Mouse (Mus musculus) midbrain, embryonic 15.5 days (tissue): ENCODE results near the gene Cryaa. TPM values are rescaled to one million over a fixed set of nuclear protein-coding genes. Genes with fewer than 3 reads are reported as not detected.

Experiments
- ATAC-seq: fragments of 200-750 bp; cut with Nextera tagmentation; replicated peaks from 2 replicates; pipeline ENCODE4 v1.8.0; 2017; ENCODE audit warnings: moderate TSS enrichment
- H3K27ac ChIP-seq: fragments of 300-500 bp; sonication (generic); 2 replicates; pipeline ENCODE4 v1.5.1; 2015; ENCODE audit warnings: mild to moderate bottlenecking, inconsistent platforms
- H3K27me3 ChIP-seq: fragments of 300-500 bp; sonication (generic); replicated peaks from 2 replicates; pipeline ENCODE4 v1.6.1; 2015; ENCODE audit warnings: inconsistent platforms
- H3K36me3 ChIP-seq: fragments of 300-500 bp; sonication (generic); replicated peaks from 2 replicates; pipeline ENCODE4 v1.6.1; 2015; ENCODE audit warnings: inconsistent platforms
- H3K4me1 ChIP-seq: fragments of 300-500 bp; sonication (generic); 2 replicates; pipeline ENCODE4 v1.6.1; 2015; ENCODE audit warnings: inconsistent platforms
- H3K4me2 ChIP-seq: fragments of 300-500 bp; sonication (generic); 2 replicates; pipeline ENCODE4 v1.6.1; 2015; ENCODE audit warnings: inconsistent platforms, mild to moderate bottlenecking, moderate library complexity
- H3K4me3 ChIP-seq: fragments of 300-500 bp; sonication (generic); 2 replicates; pipeline ENCODE4 v1.5.1; 2015; ENCODE audit warnings: mild to moderate bottlenecking, inconsistent platforms
- H3K9ac ChIP-seq: fragments of 300-500 bp; sonication (generic); 2 replicates; pipeline ENCODE4 v1.6.1; 2015; ENCODE audit warnings: mild to moderate bottlenecking, inconsistent platforms
- H3K9me3 ChIP-seq: fragments of 300-500 bp; sonication (generic); 2 replicates; pipeline ENCODE4 v1.6.1; 2016; ENCODE audit warnings: inconsistent platforms
- WGBS: fragments of 180-500 bp; shearing (Covaris S2); methylation state at CpG from one replicate; pipeline ENCODE4 v1.1.7; 2015; ENCODE audit warnings: mixed read lengths; 5-methylcytosine and 5-hydroxymethylcytosine counted together
- polyA plus RNA-seq: library from polyadenylated mRNA; unstranded; fragments of >200 nt; fragmentation: Nextera tagmentation; extraction: Ambion mirVana; gene quantifications from 2 replicates; pipeline ENCODE4 v1.2.1, GENCODE M21; 2015

The Cryaa gene
- 0.33 and 0.39 TPM in 2 replicates for polyA plus RNA-seq

DNA sequence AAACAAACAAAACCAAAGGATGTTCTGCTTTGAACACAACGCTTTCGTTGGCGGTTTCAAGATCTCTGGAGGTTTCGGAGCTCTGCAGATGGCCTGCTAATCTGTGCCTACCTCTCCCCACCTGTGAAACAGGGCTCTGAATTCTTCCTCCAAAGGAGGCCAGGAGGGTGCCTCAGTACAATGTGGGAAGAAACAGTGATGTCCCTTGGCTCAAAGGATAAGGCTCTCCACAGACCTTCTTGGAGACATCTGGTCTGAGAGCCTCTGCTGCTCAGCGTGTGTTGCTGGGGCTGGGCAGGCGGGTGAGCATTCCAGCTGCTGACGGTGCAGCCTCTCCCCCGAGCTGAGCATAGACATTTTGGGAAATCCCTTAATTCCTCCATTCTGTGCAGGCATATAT lies at the start of gene Cryaa:
Cryaa (plus strand) TSS at position 301 of the 400 bp plus-strand sequence.
- H3K9me3 ChIP-seq, result no peaks in the 10 kb centered on the region
- ATAC-seq, result no peak
- 79% methylated on average over 8 of the region's 8 CpGs for WGBS
- H3K4me2 ChIP-seq, result no peak within 1 kb of the TSS
- H3K27me3 ChIP-seq, result no peaks in the 10 kb centered on the region
- H3K9ac ChIP-seq, result no peak within 1 kb of the TSS
- H3K4me1 ChIP-seq, result no peaks in the 10 kb centered on the region
- H3K4me3 ChIP-seq, result no peak within 1 kb of the TSS
- H3K27ac ChIP-seq, result no peak within 1 kb of the TSS
- no peaks in the 10 kb centered on the region for H3K36me3 ChIP-seq

DNA sequence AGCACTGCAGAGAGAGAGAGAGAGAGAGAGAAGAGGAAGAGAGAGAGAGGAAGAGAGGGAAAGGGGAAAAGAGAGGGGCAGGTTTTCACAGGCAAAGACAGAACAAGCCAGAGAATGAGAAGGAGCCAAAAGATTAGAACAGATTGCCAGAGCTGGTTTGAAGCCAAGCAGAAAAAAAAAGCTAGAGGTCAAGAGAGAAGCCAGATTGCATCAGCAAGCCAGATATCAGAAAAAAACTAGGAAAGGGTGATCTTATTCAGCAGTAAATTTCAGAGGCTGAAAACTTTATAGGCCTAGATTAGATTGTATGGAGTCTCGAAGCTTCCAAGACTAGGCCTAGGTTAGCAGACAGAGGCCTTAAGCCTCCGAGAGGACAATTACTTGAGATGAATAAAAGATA lies 49.6 kb upstream of the Cryaa start:
- Histone ChIP-seq H3K9ac (no peak overlapping the region), H3K27me3 (no peaks in the 10 kb centered on the region), H3K27ac (no peak overlapping the region), H3K36me3 (no peaks in the 10 kb centered on the region), H3K4me2 (no peak overlapping the region), H3K4me1 (no peaks in the 10 kb centered on the region), H3K9me3 (no peaks in the 10 kb centered on the region), H3K4me3 (no peak overlapping the region)
- 91% methylated on average over 2 of the region's 2 CpGs for WGBS
- no peak for ATAC-seq

DNA sequence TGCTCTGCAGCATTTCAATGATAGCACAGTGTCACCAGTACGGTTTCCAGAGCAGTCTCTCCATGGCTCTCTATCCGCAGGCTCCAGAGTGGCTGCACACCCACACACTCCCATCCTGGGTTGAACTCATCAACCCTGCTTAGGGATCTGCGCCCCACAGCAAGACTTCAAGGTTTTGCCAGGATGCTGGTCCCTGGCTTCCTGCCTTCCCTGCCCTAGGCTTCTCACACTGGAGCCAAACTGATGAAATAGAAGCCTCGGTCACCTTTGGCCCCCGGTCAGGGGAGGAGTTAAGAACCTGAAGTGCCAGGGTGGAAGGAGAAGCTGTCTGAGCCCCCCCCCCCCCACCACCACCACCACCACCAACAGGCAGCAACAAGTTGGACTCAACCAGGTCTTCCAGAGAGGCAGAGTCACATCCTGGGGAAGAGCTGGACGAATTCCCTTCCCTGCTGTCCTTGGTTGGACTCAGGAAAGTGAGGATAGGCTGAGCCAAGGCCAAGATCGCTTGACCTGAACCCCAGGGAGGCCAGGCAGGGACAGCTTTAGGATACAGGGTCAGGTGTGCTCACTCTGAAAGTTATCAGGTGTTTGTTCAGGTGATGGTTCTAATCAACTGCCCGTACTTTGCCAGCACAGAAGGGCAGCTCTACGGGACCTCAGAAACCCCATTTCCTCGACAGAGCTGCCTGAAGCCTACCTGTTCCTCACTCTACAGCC lies 46.4 kb upstream of the Cryaa start:
- WGBS, result 84% methylated on average over 10 of the region's 10 CpGs
- Histone ChIP-seq H3K9me3 (no peaks in the 10 kb centered on the region), H3K27ac (no peak overlapping the region), H3K9ac (no peak overlapping the region), H3K4me1 (peaks cover 2% of the 10 kb centered on the region), H3K4me2 (no peak overlapping the region), H3K27me3 (peaks cover 10% of the 10 kb centered on the region; the same call in 1 of the 2 replicates), H3K4me3 (no peak overlapping the region), H3K36me3 (no peaks in the 10 kb centered on the region)
- ATAC-seq, result no peak

GRCm38 (mm10) chr17:31633007-31633406 lies 44.6 kb upstream of the Cryaa start:
- no peaks in the 10 kb centered on the region for H3K9me3 ChIP-seq
- no peak overlapping the region for H3K4me3 ChIP-seq
- 86% methylated on average over 6 of the region's 6 CpGs for WGBS
- H3K36me3 ChIP-seq, result no peaks in the 10 kb centered on the region
- ATAC-seq, result no peak
- no peak overlapping the region for H3K4me2 ChIP-seq
- no peak overlapping the region for H3K9ac ChIP-seq
- peaks cover 22% of the 10 kb centered on the region; the same call in 1 of the 2 replicates for H3K27me3 ChIP-seq
- H3K4me1 ChIP-seq, result peaks cover 15% of the 10 kb centered on the region
- no peak overlapping the region for H3K27ac ChIP-seq

- 71% methylated on average over 5 of the region's 5 CpGs for WGBS
- Histone ChIP-seq H3K27ac (no peak overlapping the region), H3K4me1 (peaks cover 15% of the 10 kb centered on the region)
These were observed 42.7 kb upstream of the Cryaa start for GRCm38 (mm10) chr17:31634896-31635295.

DNA sequence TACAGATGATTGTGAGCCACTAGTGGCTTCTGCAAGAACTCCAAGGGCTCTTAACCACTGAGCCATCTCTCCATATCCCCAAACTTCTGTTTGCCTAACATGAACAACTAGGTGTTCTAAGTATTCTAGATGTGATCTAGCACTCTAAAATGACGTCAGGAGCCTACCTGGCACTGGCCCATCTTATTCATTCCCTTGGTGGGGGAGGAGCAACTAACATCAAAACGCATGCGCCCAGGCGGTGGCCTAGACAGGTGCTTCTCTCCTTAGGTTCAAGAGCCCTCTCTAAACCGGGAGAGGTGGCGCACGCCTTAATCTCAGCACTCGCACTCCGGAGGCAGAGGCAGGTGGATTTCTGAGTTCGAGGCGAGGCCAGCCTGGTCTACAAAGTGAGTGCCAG lies 41.8 kb upstream of the Cryaa start:
- Histone ChIP-seq H3K4me2 (peak overlapping the region; percentile 97; the same call in 1 of the 2 replicates), H3K4me3 (no peak overlapping the region)
- 68% methylated on average over 11 of the region's 11 CpGs for WGBS

More at GRCm38 (mm10) chr17:31634896-31635295, 42.7 kb upstream of the Cryaa start:
- H3K27me3 ChIP-seq, result peaks cover 22% of the 10 kb centered on the region; the same call in 1 of the 2 replicates
- no peak for ATAC-seq
- H3K4me2 ChIP-seq, result no peak overlapping the region
- H3K4me3 ChIP-seq, result no peak overlapping the region
- no peak overlapping the region for H3K9ac ChIP-seq
- H3K36me3 ChIP-seq, result no peaks in the 10 kb centered on the region
- no peaks in the 10 kb centered on the region for H3K9me3 ChIP-seq

DNA sequence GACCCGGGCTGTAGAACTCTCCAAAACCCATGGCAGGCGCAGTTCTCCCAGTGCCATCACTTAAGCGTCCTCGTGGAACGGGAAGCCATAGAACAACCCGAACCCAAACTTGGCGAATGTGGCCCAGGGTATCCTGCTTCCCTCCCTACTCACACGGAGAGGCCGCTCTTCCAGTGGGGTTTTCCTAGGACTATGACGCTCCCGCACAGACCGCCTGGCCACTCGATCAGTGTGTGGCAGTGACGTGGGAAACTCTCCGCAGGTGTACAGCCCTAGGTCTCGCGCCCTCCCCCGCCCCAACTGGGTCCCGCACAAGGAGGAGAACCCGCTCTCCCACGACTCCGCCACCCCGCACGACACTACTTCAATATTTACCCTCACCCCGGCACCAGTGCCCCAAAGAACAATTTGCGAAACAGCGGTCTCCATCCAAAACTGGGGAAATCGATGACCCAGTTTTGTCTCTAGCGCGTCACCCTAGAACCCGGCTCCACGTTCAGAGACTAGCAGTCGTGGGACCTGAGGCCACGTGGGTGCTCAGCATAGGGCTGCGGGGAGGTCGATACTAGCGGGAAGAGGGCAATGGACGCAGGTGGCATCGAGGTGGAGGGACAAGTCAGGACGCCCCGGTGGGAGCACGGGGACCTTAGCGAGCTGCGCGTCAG lies 41.2 kb upstream of the Cryaa start:
- Histone ChIP-seq H3K4me2 (peak overlapping the region; percentile 97), H3K9me3 (no peaks in the 10 kb centered on the region), H3K27ac (no peak overlapping the region), H3K4me1 (peaks cover 15% of the 10 kb centered on the region), H3K27me3 (peaks cover 22% of the 10 kb centered on the region; the same call in 1 of the 2 replicates), H3K4me3 (peak overlapping the region; percentile 49), H3K36me3 (no peaks in the 10 kb centered on the region), H3K9ac (peak overlapping the region; percentile 33)
- WGBS, result 5% methylated on average over 45 of the region's 45 CpGs
- peak; percentile 60 for ATAC-seq

More for the DNA sequence above, 41.8 kb upstream of the Cryaa start:
- Histone ChIP-seq H3K4me1 (peaks cover 15% of the 10 kb centered on the region), H3K9ac (no peak overlapping the region), H3K36me3 (no peaks in the 10 kb centered on the region), H3K27me3 (peaks cover 22% of the 10 kb centered on the region; the same call in 1 of the 2 replicates), H3K9me3 (no peaks in the 10 kb centered on the region), H3K27ac (no peak overlapping the region)
- no peak for ATAC-seq

DNA sequence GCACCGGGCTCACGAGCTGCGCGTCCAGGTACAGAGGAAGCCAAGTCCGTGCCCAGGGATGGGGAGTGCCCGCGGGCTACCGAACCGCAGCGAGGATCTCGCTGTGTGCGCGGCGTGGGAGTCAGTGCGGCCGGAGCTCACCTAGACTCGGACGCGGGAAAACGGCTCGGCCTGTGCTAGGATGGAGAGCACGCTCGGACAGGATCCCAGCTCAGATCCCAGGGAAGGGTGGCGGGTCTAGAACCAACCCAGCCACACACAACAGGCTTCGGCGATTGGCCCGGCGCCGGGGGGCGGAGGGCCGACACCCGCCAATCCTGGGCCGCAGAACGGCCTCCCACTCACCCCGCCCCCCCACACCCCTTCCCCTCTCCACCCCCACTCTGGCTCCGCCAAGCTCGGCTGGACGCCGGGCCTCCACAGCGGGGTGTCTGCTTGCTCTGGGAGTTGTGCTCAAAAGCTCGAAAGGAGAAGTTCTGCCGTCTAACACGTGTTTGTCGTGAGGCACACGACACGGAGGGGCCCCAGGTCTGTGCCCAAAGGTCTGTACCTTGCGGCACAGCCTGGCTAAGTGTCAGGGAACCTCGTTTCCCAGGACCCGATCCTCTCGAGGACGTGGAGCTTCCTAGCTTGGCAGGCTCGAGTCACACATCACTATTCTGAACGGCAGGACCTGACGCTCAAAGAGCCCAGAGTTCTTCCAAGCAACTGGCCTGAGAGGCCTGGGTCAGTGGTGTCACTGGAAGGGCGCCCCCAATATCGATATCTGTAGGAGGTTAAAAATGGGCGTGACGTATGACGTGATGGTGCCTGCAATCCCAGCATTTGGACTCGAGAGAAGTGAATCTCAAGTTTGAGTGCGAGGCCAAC lies 40.4 kb upstream of the Cryaa start, which contains the start of gene Cbs:
Cbs (minus strand) TSS at position 297 of the 870 bp plus-strand sequence.
- Histone ChIP-seq H3K4me3 (peak within 1 kb of the TSS; percentile 49), H3K4me1 (peaks cover 15% of the 10 kb centered on the region), H3K27ac (peak within 1 kb of the TSS; percentile 52), H3K9ac (peak within 1 kb of the TSS; percentile 33), H3K36me3 (no peaks in the 10 kb centered on the region), H3K27me3 (peaks cover 22% of the 10 kb centered on the region; the same call in 1 of the 2 replicates), H3K9me3 (no peaks in the 10 kb centered on the region), H3K4me2 (peak within 1 kb of the TSS; percentile 97)
- WGBS, result 3% methylated on average over 61 of the region's 61 CpGs
- ATAC-seq, result peak; percentile 91

DNA sequence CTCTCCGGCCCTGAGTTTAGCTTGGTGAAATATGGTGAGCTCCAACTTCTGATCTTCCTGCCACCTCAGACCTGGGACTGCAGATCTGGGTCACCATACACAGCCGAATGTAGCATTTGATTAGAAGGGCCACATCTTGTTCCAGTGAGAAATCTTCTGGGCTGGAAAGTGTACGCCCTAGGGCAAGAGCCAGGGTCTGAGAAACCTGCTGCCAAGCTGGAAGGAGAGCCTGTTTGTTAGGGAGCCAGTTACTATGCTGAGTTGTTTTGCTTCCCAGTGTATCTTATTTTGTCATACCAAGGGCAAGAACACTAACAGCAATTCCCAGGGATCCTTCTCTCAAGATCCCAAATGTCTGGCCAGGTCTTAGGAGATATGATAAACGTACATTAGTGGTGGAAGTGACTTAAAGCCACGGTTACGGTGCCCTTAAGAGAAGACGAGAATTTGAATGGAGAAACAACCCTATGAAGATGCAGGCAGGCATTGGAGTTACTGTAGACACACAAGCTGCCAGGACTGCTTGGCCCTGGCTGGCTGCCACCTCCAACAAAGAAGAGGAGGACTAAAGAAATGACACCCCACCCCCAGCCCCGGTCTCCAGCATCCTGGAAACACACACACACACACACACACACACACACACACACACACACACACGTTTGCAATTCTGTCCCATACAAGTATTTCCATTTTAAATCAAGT lies 39.6 kb upstream of the Cryaa start:
- Histone ChIP-seq H3K27ac (peak overlapping the region; percentile 52), H3K9ac (no peak overlapping the region), H3K36me3 (no peaks in the 10 kb centered on the region), H3K9me3 (no peaks in the 10 kb centered on the region), H3K27me3 (peaks cover 22% of the 10 kb centered on the region; the same call in 1 of the 2 replicates), H3K4me3 (no peak overlapping the region), H3K4me1 (peaks cover 15% of the 10 kb centered on the region), H3K4me2 (no peak overlapping the region)
- no peak for ATAC-seq
- WGBS, result 60% methylated on average over 9 of the region's 9 CpGs

- H3K9ac ChIP-seq, result no peak overlapping the region
- no peaks in the 10 kb centered on the region for H3K36me3 ChIP-seq
- peaks cover 22% of the 10 kb centered on the region; the same call in 1 of the 2 replicates for H3K27me3 ChIP-seq
- H3K27ac ChIP-seq, result no peak overlapping the region
- H3K9me3 ChIP-seq, result no peaks in the 10 kb centered on the region
- H3K4me1 ChIP-seq, result peaks cover 15% of the 10 kb centered on the region
- ATAC-seq, result no peak
- H3K4me2 ChIP-seq, result no peak overlapping the region
- H3K4me3 ChIP-seq, result no peak overlapping the region
- 59% methylated on average over 4 of the region's 4 CpGs for WGBS
These were observed 38.0 kb upstream of the Cryaa start for GRCm38 (mm10) chr17:31639651-31640050.

DNA sequence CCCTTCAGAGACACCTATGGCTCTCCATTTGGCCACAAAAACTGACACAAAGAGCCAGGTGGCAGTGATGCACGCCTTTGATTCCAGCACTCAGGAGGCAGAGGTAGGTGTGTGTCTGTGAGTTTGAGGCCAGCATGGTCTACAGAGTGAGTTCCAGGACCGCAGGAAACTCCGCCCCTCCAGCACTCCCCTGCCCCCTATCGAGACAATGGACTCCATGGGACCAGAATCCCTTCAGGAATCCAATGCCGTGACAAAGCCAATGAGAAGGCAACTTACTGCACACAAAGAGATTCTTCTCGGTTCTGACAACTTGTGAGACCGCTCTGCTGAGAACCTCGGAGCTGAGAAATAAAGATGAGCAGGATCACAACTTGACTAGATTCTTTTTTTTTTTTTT lies 35.3 kb upstream of the Cryaa start:
- Histone ChIP-seq H3K4me3 (no peak overlapping the region), H3K9ac (no peak overlapping the region), H3K27ac (no peak overlapping the region), H3K27me3 (0 out of 2 replicates have a peak, but pooled peaks cover 6% of the 10 kb centered on the region), H3K36me3 (peaks cover 15% of the 10 kb centered on the region), H3K9me3 (no peaks in the 10 kb centered on the region), H3K4me2 (no peak overlapping the region), H3K4me1 (peaks cover 3% of the 10 kb centered on the region; the same call in 1 of the 2 replicates)
- WGBS, result 25% methylated on average over 8 of the region's 8 CpGs
- no peak for ATAC-seq
